Mouse (Mus musculus) splenic B cell, adult 2 months (primary cell): ENCODE measurements at regions not wholly inside any gene's neighbourhood (a gene's known extent, or its start where the extent isn't known, plus 50 kb on each side); places are given as distances from the start of the nearest gene placed in this dataset.
A peak's percentile ranks its signal among the peaks of the same experiment; 100 is the strongest.

ENCODE experiments used
- DNase-seq: peaks from one replicate; pipeline ENCODE4 v3.0.0-alpha.2; 2011; ENCODE audit warnings: low read depth, low spot score
- H3K27me3 ChIP-seq: 2 replicates; pipeline ENCODE4 v1.6.1; 2012; ENCODE audit warnings: mild to moderate bottlenecking, low read length, moderate library complexity, mixed read lengths; ENCODE audit not compliant: control insufficient read depth, poor library complexity, insufficient read depth, severe bottlenecking
- H3K36me3 ChIP-seq: 2 replicates; pipeline ENCODE4 v1.6.1; 2012; ENCODE audit warnings: mild to moderate bottlenecking, low read length, moderate library complexity, mixed read lengths; ENCODE audit not compliant: control insufficient read depth, poor library complexity, insufficient read depth, severe bottlenecking

DNA sequence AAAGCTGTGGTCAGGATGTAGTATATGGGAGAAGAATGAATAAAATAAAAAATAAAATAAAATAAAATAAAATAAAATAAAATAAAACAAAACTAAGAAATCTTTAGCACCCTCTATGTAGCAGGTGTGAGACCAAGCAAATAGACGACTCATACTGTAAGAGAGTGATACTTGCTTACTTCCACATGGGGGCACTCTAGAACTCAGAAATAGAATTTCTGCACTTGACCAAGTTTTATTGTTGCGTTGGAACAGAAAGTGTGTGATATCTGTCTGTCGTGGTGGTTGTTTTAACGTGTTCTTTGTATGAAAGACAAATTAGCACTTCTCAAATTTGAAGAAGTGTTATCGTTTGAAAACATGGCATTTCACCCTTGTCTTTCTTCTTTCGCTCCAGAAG is 125.4 kb downstream of the Dthd1 start:
- no peaks in the 10 kb centered on the region for H3K36me3 ChIP-seq
- no peaks in the 10 kb centered on the region for H3K27me3 ChIP-seq
- DNase-seq = peak; percentile 43
